Mouse (Mus musculus): Measurements from ENCODE around the gene Diaph3. TPM values are rescaled to one million over a fixed set of nuclear protein-coding genes. Genes with fewer than 3 reads are reported as not detected.

Gene Diaph3
- total and polyA plus RNA-seq, 2 experiments from 2014 or later: 3.8 to 6.5 TPM

DNA sequence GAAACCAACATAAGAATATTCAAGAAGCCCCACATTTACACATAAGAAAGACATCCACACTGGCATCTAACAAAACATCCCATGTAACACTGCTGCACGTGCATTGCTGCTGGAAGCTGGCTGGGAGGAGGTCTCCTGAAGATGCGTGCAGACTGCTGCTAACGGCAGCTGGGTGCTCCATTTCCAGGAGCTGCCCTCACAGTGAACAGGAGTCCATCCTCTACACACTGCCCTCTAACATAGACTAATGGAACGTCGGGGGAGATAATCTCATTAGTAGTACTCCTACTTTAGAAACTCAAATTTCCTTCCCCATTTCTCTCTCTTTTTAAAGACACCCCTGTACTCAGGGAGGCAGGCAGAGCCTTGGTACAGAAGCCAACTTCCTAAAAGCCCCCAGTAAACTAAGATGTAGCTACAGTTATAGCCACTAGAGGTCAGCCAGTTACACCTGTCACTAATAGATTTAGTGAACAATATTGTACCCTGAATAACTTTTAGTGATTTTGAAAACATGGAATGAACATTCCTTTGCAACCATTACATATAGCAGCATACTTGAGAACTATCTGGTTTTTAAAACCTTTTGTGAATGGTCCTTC, 462.8 kb downstream of the Diaph3 start:
- no peaks in the 10 kb centered on the region for H3K4me1 ChIP-seq (ENCODE audit: control insufficient read depth, insufficient read depth)
- TF ChIP-seq CTCF (IDR thresholded peaks at IDR 0.05; ENCODE audit: low read depth) (peak; percentile 60), EP300 (IDR thresholded peaks at IDR 0.05; ENCODE audit: low read depth) (no peak)
- peak; percentile 13 for DNase-seq (ENCODE audit: low spot score)
- no peak overlapping the region for H3K9ac ChIP-seq (replicated peaks; ENCODE audit: low read depth, low read length)
- no peaks in the 10 kb centered on the region for H3K9me3 ChIP-seq (replicated peaks; ENCODE audit: control insufficient read depth, low read length)
- H3K27ac ChIP-seq (ENCODE audit: low read depth): no peak overlapping the region
- no peaks in the 10 kb centered on the region for H3K36me3 ChIP-seq (replicated peaks; ENCODE audit: control insufficient read depth, insufficient read depth, low read length)
- H3K27me3 ChIP-seq (ENCODE audit: control insufficient read depth, insufficient read depth, low read length): no peaks in the 10 kb centered on the region
- WGBS: 55% methylated on average over 5 of the region's 5 CpGs
- no peak for ATAC-seq (ENCODE audit: insufficient read depth, low read depth)
- no peak overlapping the region for H3K4me2 ChIP-seq (ENCODE audit: low read depth, low read length)
- H3K4me3 ChIP-seq (ENCODE audit: low read depth, low read length): no peak overlapping the region

DNA sequence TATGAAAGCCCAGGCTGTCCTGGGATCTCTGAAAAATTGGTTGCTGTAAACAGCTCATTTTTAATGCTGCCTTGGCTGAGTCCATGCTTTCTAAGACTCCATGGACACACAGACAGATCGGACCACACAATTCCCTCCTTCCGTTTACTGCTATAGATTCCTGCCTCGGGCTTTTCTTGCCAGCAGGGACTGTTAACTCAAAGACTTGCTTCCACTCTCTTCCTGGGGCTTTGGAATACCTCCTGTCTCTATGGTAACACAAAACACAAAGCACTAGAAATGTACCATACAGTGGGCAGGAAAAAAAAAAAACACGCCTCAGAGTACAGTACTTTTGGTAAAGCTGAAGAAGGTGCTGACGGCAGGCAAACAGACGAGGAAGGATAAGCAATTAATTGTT, 464.0 kb downstream of the Diaph3 start:
- DNase-seq (ENCODE audit: low spot score) (no peak), ATAC-seq (ENCODE audit: insufficient read depth, low read depth) (no peak)
- H3K36me3 ChIP-seq (replicated peaks; ENCODE audit: control insufficient read depth, insufficient read depth, low read length): no peaks in the 10 kb centered on the region
- no peak overlapping the region for H3K4me2 ChIP-seq (ENCODE audit: low read depth, low read length)
- H3K9ac ChIP-seq (replicated peaks; ENCODE audit: low read depth, low read length): no peak overlapping the region
- H3K9me3 ChIP-seq (replicated peaks; ENCODE audit: control insufficient read depth, low read length): no peaks in the 10 kb centered on the region
- H3K4me3 ChIP-seq (ENCODE audit: low read depth, low read length): no peak overlapping the region
- H3K4me1 ChIP-seq (ENCODE audit: control insufficient read depth, insufficient read depth): no peaks in the 10 kb centered on the region
- no peak overlapping the region for H3K27ac ChIP-seq (ENCODE audit: low read depth)
- WGBS: 62% methylated on average over 6 of the region's 6 CpGs
- TF ChIP-seq EP300 (IDR thresholded peaks at IDR 0.05; ENCODE audit: low read depth) (no peak), CTCF (IDR thresholded peaks at IDR 0.05; ENCODE audit: low read depth) (no peak)
- H3K27me3 ChIP-seq (ENCODE audit: control insufficient read depth, insufficient read depth, low read length): no peaks in the 10 kb centered on the region

DNA sequence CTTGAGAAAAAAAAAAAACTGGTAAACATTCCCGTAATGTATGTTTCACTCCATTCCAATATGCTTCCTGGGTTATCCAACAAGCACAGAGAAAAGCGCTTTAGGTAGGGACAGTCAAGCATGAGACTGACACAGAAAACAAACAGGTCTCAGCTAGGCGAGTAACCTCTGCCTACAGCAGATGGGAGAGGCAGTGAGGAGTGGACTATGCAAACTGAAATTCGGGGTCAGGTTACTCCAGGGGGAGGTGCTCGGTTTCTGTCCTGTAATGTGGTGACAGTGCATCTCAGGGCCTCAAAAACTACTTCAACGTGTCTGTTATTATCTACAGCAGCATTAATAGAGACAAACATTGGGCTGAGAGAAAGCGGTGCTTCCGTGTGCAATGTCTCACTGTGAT, 465.7 kb downstream of the Diaph3 start:
- ATAC-seq (ENCODE audit: insufficient read depth, low read depth): no peak
- Histone ChIP-seq H3K9ac (replicated peaks; ENCODE audit: low read depth, low read length) (no peak overlapping the region), H3K27ac (ENCODE audit: low read depth) (no peak overlapping the region), H3K4me3 (ENCODE audit: low read depth, low read length) (no peak overlapping the region), H3K4me2 (ENCODE audit: low read depth, low read length) (no peak overlapping the region; the same call in 1 of the 2 replicates), H3K4me1 (ENCODE audit: control insufficient read depth, insufficient read depth) (no peaks in the 10 kb centered on the region), H3K9me3 (replicated peaks; ENCODE audit: control insufficient read depth, low read length) (no peaks in the 10 kb centered on the region), H3K36me3 (replicated peaks; ENCODE audit: control insufficient read depth, insufficient read depth, low read length) (no peaks in the 10 kb centered on the region), H3K27me3 (ENCODE audit: control insufficient read depth, insufficient read depth, low read length) (no peaks in the 10 kb centered on the region)
- DNase-seq (ENCODE audit: low spot score): no peak
- no peak for TF ChIP-seq CTCF (IDR thresholded peaks at IDR 0.05; ENCODE audit: low read depth)
- TF ChIP-seq EP300 (IDR thresholded peaks at IDR 0.05; ENCODE audit: low read depth): no peak
- 48% methylated on average over 8 of the region's 8 CpGs for WGBS

DNA sequence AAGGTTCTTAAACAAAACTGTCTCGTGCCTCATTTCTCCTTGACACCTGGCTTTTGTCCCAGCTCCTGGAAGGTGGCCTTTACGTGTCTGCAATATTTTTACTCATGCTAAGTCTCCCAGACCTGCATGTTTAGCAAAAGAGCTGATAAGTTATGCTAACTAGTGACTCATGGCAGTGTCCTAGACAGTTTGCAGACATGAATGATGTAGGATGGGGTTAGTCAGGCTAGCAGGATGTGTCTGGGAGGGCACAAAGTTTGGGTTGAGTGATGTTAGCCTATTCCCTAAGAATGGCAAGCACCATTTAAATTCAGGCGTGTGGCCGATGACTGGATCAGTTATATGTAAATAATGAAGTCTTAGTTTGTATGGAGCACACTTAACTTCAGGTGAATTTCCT, 478.2 kb downstream of the Diaph3 start:
- Histone ChIP-seq H3K4me1 (ENCODE audit: control insufficient read depth, insufficient read depth) (no peaks in the 10 kb centered on the region), H3K4me3 (ENCODE audit: low read depth, low read length) (no peak overlapping the region), H3K27me3 (ENCODE audit: control insufficient read depth, insufficient read depth, low read length) (no peaks in the 10 kb centered on the region), H3K9me3 (replicated peaks; ENCODE audit: control insufficient read depth, low read length) (no peaks in the 10 kb centered on the region), H3K9ac (replicated peaks; ENCODE audit: low read depth, low read length) (no peak overlapping the region), H3K4me2 (ENCODE audit: low read depth, low read length) (no peak overlapping the region), H3K27ac (ENCODE audit: low read depth) (no peak overlapping the region), H3K36me3 (replicated peaks; ENCODE audit: control insufficient read depth, insufficient read depth, low read length) (no peaks in the 10 kb centered on the region)
- ATAC-seq (ENCODE audit: insufficient read depth, low read depth): no peak
- TF ChIP-seq EP300 (IDR thresholded peaks at IDR 0.05; ENCODE audit: low read depth): no peak
- 66% methylated on average over 4 of the region's 4 CpGs for WGBS
- DNase-seq (ENCODE audit: low spot score): no peak

DNA sequence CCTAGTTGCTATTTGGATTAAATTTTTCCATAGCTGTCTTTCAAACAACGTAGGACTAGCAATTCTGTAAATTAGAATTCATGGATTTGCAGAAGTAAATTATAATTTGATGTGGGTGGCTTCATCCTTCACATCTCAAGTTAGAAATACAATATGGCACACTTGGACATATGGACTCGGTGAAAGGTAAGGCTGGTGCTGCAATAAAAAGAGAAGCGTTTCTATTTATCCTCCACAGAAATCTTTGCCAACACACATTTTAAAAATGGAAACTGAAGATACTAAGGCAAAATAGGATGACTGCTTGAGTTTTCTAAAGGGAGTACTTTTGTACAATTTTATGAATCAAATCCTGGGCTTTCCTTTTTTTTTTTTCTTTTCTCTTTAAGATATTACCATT, 480.5 kb downstream of the Diaph3 start:
- Histone ChIP-seq H3K27me3 (ENCODE audit: control insufficient read depth, insufficient read depth, low read length) (no peaks in the 10 kb centered on the region), H3K4me3 (ENCODE audit: low read depth, low read length) (no peak overlapping the region), H3K36me3 (replicated peaks; ENCODE audit: control insufficient read depth, insufficient read depth, low read length) (no peaks in the 10 kb centered on the region), H3K9me3 (replicated peaks; ENCODE audit: control insufficient read depth, low read length) (no peaks in the 10 kb centered on the region), H3K4me1 (ENCODE audit: control insufficient read depth, insufficient read depth) (no peaks in the 10 kb centered on the region), H3K4me2 (ENCODE audit: low read depth, low read length) (no peak overlapping the region), H3K9ac (replicated peaks; ENCODE audit: low read depth, low read length) (no peak overlapping the region), H3K27ac (ENCODE audit: low read depth) (no peak overlapping the region)
- no peak for ATAC-seq (ENCODE audit: insufficient read depth, low read depth)
- no peak for DNase-seq (ENCODE audit: low spot score)
- WGBS: 91% methylated on average over 3 of the region's 3 CpGs
- TF ChIP-seq EP300 (IDR thresholded peaks at IDR 0.05; ENCODE audit: low read depth) (no peak), CTCF (IDR thresholded peaks at IDR 0.05; ENCODE audit: low read depth) (no peak)

DNA sequence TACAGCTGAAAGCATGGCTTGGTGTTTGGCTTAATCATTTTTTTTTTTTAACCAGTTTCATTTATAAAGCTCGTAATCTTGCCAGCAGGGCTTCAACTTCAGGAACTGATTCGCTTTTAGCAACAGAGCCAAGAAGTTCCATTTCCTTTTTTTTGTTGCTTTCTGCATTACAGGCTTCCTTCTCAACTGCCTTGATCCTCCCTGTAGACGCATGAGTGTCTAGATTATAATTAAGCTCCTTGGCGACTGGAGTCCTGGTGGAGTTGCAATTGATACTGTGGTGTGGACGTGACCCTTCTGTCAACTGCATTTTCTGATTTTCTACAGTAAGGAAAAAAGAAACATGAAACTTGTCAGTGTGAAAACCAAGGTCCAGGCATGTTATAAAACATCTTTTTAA, 484.8 kb downstream of the Diaph3 start:
- Histone ChIP-seq H3K4me1 (ENCODE audit: control insufficient read depth, insufficient read depth) (no peaks in the 10 kb centered on the region), H3K9me3 (replicated peaks; ENCODE audit: control insufficient read depth, low read length) (no peaks in the 10 kb centered on the region), H3K9ac (replicated peaks; ENCODE audit: low read depth, low read length) (no peak overlapping the region), H3K4me2 (ENCODE audit: low read depth, low read length) (no peak overlapping the region), H3K27me3 (ENCODE audit: control insufficient read depth, insufficient read depth, low read length) (no peaks in the 10 kb centered on the region), H3K27ac (ENCODE audit: low read depth) (no peak overlapping the region), H3K36me3 (replicated peaks; ENCODE audit: control insufficient read depth, insufficient read depth, low read length) (no peaks in the 10 kb centered on the region), H3K4me3 (ENCODE audit: low read depth, low read length) (no peak overlapping the region)
- DNase-seq (ENCODE audit: low spot score) (peak; percentile 14), ATAC-seq (ENCODE audit: insufficient read depth, low read depth) (no peak)
- TF ChIP-seq CTCF (IDR thresholded peaks at IDR 0.05; ENCODE audit: low read depth) (no peak), EP300 (IDR thresholded peaks at IDR 0.05; ENCODE audit: low read depth) (no peak)
- WGBS: 54% methylated on average over 5 of the region's 5 CpGs

Measured in heart, postnatal 0 days (tissue).